Mouse (Mus musculus): ENCODE data around the gene Susd4. TPM values are rescaled to one million over a fixed set of nuclear protein-coding genes. Genes with fewer than 3 reads are reported as not detected.

Susd4 gene
- polyA plus RNA-seq, 1 experiment from 2014 or later: 22.8 TPM

DNA sequence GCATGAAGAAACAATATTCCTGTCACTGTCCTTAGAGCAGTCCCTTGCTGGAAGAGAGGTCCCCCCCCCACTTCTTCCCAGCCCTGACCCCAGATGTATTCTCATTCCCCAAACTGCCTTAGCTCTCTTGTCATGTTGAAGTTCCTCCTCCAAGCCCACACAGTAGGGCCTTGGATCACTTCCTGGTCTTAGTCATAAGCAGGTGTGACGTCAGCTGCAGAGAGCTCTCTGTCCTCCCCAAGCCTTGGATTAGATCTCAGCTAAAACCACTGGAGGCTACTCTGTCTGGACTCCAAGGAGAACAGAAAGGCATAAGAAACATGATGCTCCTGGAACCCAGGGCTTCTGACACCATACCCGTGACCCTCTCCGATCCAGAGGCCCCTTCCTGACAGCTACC lies 104.2 kb downstream of the Susd4 start:
- Histone ChIP-seq H3K27ac (no peak overlapping the region), H3K9me3 (no peaks in the 10 kb centered on the region), H3K9ac (no peak overlapping the region), H3K36me3 (no peaks in the 10 kb centered on the region), H3K4me3 (no peak overlapping the region), H3K4me1 (peaks cover 8% of the 10 kb centered on the region; the same call in 1 of the 2 replicates), H3K4me2 (no peak overlapping the region), H3K27me3 (no peaks in the 10 kb centered on the region)
- ATAC-seq (ENCODE audit: borderline replicate concordance, extremely low read depth, low FRiP score, low TSS enrichment): no peak
- WGBS: 92% methylated on average over 3 of the region's 3 CpGs

DNA sequence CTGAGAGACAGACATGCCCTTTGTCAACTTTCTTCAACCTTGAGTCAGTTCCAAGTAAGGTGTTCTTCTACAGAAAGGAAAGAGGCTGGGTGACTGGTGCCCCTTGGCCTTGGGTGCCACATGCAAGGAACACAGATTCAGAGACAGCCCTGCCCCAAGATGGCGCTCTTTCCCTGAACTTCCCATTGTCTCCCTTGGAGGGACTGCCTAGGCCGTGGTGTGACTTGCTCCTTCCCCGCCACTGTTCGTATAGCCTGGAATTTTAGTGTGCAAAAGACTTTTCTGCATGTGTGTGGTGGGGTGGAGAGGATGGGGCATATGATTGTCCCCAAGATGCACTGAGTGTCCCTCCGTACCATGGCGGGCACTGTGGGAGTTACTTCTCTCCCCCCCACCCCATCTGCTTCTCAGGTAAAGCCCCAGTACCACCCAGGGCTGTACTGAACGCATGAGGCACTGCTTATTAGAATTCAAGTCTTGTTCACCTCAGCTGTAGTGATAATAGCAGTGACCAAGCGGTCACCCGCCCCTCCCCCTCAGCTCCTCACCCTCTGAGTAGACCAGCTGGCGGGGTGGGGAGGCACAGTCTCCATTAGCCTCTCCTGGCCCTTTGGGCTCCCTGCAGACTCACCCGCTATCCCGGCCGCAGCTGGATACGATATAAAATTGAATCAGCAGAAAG lies 104.9 kb downstream of the Susd4 start:
- Histone ChIP-seq H3K4me2 (peak overlapping the region; percentile 10; the same call in 1 of the 2 replicates), H3K27ac (peak overlapping the region; percentile 74), H3K4me1 (peaks cover 8% of the 10 kb centered on the region; the same call in 1 of the 2 replicates), H3K36me3 (no peaks in the 10 kb centered on the region), H3K9me3 (no peaks in the 10 kb centered on the region), H3K4me3 (no peak overlapping the region), H3K9ac (no peak overlapping the region), H3K27me3 (no peaks in the 10 kb centered on the region)
- 62% methylated on average over 14 of the region's 14 CpGs for WGBS
- peak; percentile 64 for ATAC-seq (ENCODE audit: borderline replicate concordance, extremely low read depth, low FRiP score, low TSS enrichment)

DNA sequence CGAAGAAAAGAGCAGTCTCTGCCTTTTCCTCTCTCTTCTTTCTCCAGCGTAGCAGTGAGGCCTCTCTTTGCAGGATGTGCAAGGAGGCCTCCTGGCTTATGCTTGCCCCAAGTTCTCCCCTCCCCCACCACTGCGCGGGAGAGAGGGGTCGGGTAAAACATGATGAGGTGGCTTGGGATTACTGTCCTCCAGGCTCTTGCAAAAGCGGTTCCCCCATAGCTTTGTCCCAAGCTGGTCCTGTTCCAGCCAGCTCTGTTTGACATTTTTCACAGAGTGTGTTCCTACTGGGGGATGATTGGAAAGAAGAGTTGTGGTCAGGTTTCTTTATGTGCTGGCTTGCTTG lies 105.4 kb downstream of the Susd4 start:
- WGBS: 30% methylated on average over 5 of the region's 6 CpGs
- Histone ChIP-seq H3K9me3 (no peaks in the 10 kb centered on the region), H3K27ac (peak overlapping the region; percentile 74), H3K4me2 (peak overlapping the region; percentile 10; the same call in 1 of the 2 replicates), H3K9ac (no peak overlapping the region), H3K4me3 (no peak overlapping the region), H3K4me1 (peaks cover 8% of the 10 kb centered on the region; the same call in 1 of the 2 replicates), H3K36me3 (no peaks in the 10 kb centered on the region), H3K27me3 (no peaks in the 10 kb centered on the region)
- ATAC-seq (ENCODE audit: borderline replicate concordance, extremely low read depth, low FRiP score, low TSS enrichment): peak; percentile 86; the same call in 1 of the 2 replicates

DNA sequence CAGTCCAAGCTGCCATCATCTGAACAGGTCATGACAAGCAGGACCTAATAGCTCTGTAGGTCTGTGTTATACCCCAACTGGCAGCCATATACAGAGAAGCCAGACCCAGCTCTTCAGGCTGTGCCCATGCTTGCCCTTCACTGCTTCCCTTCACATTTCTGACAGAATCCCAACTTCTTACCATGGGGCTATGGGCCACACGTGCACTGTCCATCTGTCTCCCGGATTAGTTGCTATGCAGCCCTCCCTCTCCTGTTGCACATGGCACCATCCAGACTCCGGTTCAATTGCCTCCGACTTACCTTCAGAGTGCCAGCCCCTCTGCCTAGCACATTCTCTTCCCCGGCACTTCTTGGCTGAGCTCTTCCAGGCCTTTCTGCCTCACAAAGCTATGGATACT lies 114.5 kb downstream of the Susd4 start:
- Histone ChIP-seq H3K4me3 (no peak overlapping the region), H3K9ac (no peak overlapping the region), H3K9me3 (no peaks in the 10 kb centered on the region), H3K27ac (no peak overlapping the region), H3K36me3 (no peaks in the 10 kb centered on the region), H3K4me1 (no peaks in the 10 kb centered on the region), H3K4me2 (no peak overlapping the region), H3K27me3 (no peaks in the 10 kb centered on the region)
- WGBS: 93% methylated on average over 5 of the region's 5 CpGs
- ATAC-seq (ENCODE audit: borderline replicate concordance, extremely low read depth, low FRiP score, low TSS enrichment): no peak

DNA sequence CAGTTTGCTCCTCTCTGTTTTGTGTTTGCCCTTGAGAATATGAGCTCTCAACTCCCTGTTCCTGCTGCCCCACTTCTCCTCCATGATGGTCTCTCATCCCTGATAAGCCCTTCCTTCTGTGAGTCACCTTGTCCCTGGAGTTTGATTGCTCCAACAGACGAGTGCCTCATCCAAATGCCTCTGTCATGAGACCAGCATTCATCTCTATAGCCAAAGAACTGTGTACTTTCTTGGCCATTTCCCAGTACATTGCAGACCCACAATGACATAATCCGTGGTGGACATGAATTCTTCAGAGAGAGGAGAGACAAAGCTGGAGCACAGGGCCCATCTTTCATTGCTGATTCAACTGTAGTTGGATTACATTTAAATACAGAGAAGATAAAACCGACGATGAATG lies 115.1 kb downstream of the Susd4 start:
- ATAC-seq (ENCODE audit: borderline replicate concordance, extremely low read depth, low FRiP score, low TSS enrichment): no peak
- 77% methylated on average over 4 of the region's 4 CpGs for WGBS

DNA sequence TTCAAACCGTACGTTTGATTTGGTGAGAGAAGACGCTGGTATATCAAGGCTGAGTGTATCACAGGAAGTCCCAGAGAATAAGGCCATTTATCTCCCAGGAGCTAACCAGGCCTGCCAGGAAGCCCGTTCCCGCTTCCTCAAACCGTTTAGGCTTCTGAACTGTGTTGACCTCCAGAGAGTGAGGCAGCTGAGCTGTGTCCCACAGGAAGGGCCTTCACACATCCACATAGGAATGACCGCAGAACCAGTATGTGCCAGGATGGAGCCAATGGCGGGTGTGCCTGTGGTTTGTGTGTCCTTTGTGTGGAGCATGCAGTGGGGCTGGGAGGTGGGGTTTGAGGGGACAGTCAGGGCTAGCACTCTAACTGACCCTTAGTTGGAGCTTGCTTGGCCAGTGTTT lies 117.6 kb downstream of the Susd4 start:
- no peaks in the 10 kb centered on the region for H3K4me1 ChIP-seq
- H3K36me3 ChIP-seq: no peaks in the 10 kb centered on the region
- no peak overlapping the region for H3K9ac ChIP-seq
- 56% methylated on average over 8 of the region's 8 CpGs for WGBS
- H3K27ac ChIP-seq: no peak overlapping the region
- no peaks in the 10 kb centered on the region for H3K9me3 ChIP-seq
- no peak overlapping the region for H3K4me3 ChIP-seq
- no peak overlapping the region for H3K4me2 ChIP-seq
- no peaks in the 10 kb centered on the region for H3K27me3 ChIP-seq
- ATAC-seq (ENCODE audit: borderline replicate concordance, extremely low read depth, low FRiP score, low TSS enrichment): peak; percentile 35; the same call in 1 of the 2 replicates

More for the DNA sequence above, 115.1 kb downstream of the Susd4 start:
- H3K27ac ChIP-seq: no peak overlapping the region
- H3K9ac ChIP-seq: no peak overlapping the region
- H3K4me2 ChIP-seq: no peak overlapping the region
- no peaks in the 10 kb centered on the region for H3K9me3 ChIP-seq
- H3K27me3 ChIP-seq: no peaks in the 10 kb centered on the region
- no peak overlapping the region for H3K4me3 ChIP-seq
- no peaks in the 10 kb centered on the region for H3K4me1 ChIP-seq
- H3K36me3 ChIP-seq: no peaks in the 10 kb centered on the region

DNA sequence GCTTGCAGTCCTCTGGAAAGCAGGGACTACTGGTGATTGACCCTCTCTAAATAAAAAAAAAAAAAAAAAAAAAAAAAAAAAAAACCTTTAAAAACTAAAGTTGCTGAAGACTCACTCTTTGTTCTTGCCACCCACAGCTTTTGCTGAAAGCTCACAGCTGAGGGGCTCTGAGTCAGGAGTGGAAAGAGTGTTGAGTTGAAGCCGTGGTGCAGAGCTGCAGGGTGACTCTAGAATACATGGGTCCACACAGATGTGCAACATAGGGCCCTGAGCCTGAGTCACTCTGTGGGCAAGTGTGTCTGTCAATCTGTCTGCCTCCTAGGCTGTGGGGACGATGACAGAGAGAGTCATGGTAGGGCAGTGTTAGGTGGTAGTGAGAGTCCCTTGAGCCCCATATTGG lies 119.0 kb downstream of the Susd4 start:
- ATAC-seq (ENCODE audit: borderline replicate concordance, extremely low read depth, low FRiP score, low TSS enrichment): no peak
- Histone ChIP-seq H3K36me3 (0 out of 2 replicates have a peak, but pooled peaks cover 3% of the 10 kb centered on the region), H3K27ac (no peak overlapping the region), H3K27me3 (no peaks in the 10 kb centered on the region), H3K4me1 (no peaks in the 10 kb centered on the region), H3K9me3 (no peaks in the 10 kb centered on the region), H3K4me3 (no peak overlapping the region), H3K4me2 (no peak overlapping the region), H3K9ac (no peak overlapping the region)
- WGBS: 76% methylated on average over 2 of the region's 2 CpGs

DNA sequence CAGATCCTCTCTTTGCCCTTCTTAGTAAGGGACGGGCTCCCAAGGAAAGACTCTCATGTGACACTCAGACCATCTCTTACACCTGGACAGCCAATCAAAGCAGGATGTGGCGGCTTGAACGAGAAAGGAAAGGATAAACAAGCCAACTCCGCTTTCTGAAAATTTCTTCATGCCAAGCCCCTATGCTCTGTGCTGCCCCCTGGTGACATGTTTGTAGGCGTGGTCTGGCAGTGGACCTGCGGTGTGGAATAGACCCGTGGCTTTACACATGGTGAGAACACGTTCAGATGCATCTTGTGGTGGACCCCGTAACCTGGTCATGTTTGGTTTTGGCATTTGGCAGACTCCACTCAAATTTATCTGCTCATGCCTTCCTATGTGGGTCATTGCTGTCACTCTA lies 132.0 kb downstream of the Susd4 start:
- no peaks in the 10 kb centered on the region for H3K9me3 ChIP-seq
- WGBS: 33% methylated on average over 9 of the region's 9 CpGs
- H3K9ac ChIP-seq: no peak overlapping the region
- no peaks in the 10 kb centered on the region for H3K27me3 ChIP-seq
- H3K4me3 ChIP-seq: no peak overlapping the region
- no peak overlapping the region for H3K4me2 ChIP-seq
- no peak overlapping the region for H3K27ac ChIP-seq
- no peak for ATAC-seq (ENCODE audit: borderline replicate concordance, extremely low read depth, low FRiP score, low TSS enrichment)
- no peaks in the 10 kb centered on the region for H3K36me3 ChIP-seq
- no peaks in the 10 kb centered on the region for H3K4me1 ChIP-seq

DNA sequence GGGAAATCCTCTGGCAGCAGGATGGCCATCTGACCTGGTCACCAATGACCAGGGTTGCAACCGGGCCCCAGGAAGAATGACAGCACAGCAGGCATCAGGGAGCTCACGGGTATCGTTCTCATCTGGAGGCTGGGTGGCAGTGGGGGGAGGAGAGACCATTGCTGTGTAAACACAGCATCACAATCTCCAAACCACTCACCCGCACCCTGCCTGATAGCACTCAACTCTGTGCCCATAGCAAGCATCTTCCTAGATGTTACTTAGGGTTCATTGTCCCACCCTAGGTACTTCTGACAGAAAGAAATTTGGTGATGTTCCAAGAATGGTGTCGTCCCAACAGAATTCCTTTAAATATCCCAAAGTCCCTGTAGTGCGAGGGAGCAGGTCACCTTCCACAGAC lies 133.4 kb downstream of the Susd4 start:
- no peak for ATAC-seq (ENCODE audit: borderline replicate concordance, extremely low read depth, low FRiP score, low TSS enrichment)
- Histone ChIP-seq H3K4me3 (no peak overlapping the region), H3K4me2 (no peak overlapping the region), H3K9ac (no peak overlapping the region), H3K27me3 (no peaks in the 10 kb centered on the region), H3K9me3 (no peaks in the 10 kb centered on the region), H3K27ac (no peak overlapping the region), H3K36me3 (no peaks in the 10 kb centered on the region), H3K4me1 (no peaks in the 10 kb centered on the region)
- 57% methylated on average over 6 of the region's 6 CpGs for WGBS

DNA sequence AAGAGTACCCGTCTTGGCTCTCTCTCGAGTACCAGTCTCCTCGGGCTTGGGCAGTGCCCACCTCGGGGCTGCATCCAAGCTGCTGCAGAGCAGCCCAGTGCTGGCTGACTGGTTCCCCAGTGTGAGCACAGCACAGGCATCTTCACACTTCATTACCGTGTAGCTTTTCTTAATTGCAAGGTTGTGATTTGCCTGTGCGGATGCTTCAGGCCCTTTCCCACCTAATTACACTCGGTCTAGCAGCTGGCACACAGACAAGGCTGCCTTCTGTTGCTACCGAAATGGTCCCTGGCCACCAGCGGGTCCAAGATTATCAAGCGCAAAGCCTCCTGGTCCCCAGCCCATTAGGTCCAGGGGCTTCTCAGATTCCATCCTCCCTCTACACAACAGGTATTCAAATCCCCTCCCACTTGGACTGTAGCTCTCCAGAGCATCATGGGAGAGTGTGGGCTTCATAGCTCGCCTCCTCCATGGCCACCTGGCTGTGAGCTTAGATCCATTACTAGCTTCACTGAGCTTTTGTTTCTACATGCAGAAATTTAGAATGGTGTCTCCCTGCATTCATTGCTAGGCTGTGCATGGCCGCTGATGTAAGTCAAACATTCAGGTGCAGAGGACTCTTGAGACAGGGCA lies 134.0 kb downstream of the Susd4 start:
- 71% methylated on average over 12 of the region's 12 CpGs for WGBS

DNA sequence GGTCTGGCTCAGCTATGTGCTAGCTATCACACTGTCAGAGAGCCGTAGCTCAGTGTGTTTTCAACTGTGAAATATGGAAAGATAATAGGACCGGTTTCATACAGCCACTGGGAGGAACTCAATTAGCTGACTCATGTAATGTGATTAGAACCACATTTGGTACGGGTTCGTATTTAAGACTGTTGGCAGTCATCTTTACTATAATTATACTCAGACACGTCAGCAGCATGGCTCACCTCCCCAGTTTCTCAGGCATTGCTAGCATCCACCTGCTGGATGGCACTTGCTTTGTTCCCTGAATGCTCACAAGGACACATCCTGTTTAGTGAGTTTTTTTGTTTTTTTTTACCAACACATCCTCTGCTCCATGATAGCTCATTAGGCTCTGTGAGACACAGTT lies 138.4 kb downstream of the Susd4 start:
- Histone ChIP-seq H3K36me3 (no peaks in the 10 kb centered on the region), H3K27ac (no peak overlapping the region), H3K4me3 (no peak overlapping the region), H3K9ac (no peak overlapping the region), H3K4me2 (no peak overlapping the region), H3K4me1 (0 out of 2 replicates have a peak, but pooled peaks cover 4% of the 10 kb centered on the region), H3K27me3 (no peaks in the 10 kb centered on the region), H3K9me3 (no peaks in the 10 kb centered on the region)
- ATAC-seq (ENCODE audit: borderline replicate concordance, extremely low read depth, low FRiP score, low TSS enrichment): no peak
- WGBS: 68% methylated on average over 5 of the region's 5 CpGs

More for the DNA sequence above, 134.0 kb downstream of the Susd4 start:
- no peak overlapping the region for H3K9ac ChIP-seq
- H3K4me3 ChIP-seq: no peak overlapping the region
- ATAC-seq (ENCODE audit: borderline replicate concordance, extremely low read depth, low FRiP score, low TSS enrichment): no peak
- H3K27me3 ChIP-seq: no peaks in the 10 kb centered on the region
- no peak overlapping the region for H3K4me2 ChIP-seq
- H3K9me3 ChIP-seq: no peaks in the 10 kb centered on the region
- no peak overlapping the region for H3K27ac ChIP-seq
- no peaks in the 10 kb centered on the region for H3K4me1 ChIP-seq
- no peaks in the 10 kb centered on the region for H3K36me3 ChIP-seq

DNA sequence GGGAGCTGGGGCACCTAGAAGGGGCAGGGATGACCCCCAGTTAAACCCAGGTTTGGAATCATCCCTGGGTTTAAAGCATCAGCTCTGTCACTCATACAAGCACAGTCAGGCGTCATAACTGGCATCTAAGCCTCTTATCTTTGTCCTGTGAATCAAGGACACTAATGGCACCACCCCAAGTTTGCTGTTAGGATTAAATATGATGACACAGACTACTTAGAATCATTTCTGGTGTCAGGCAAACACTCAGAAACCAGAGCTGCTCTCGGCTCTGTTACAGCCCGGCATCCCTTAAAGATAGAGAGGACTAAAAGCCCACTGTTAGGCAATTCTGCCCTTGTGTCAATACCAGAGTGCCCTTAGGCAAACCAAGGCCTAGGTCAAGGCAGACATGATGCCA lies 139.2 kb downstream of the Susd4 start:
- no peaks in the 10 kb centered on the region for H3K9me3 ChIP-seq
- H3K4me1 ChIP-seq: peaks cover 5% of the 10 kb centered on the region
- no peak overlapping the region for H3K27ac ChIP-seq
- no peaks in the 10 kb centered on the region for H3K36me3 ChIP-seq
- ATAC-seq (ENCODE audit: borderline replicate concordance, extremely low read depth, low FRiP score, low TSS enrichment): no peak
- no peak overlapping the region for H3K9ac ChIP-seq
- WGBS: 57% methylated on average over 3 of the region's 3 CpGs
- H3K27me3 ChIP-seq: no peaks in the 10 kb centered on the region
- H3K4me3 ChIP-seq: no peak overlapping the region
- no peak overlapping the region for H3K4me2 ChIP-seq

Data from lung, embryonic 15.5 days (tissue).